Mouse (Mus musculus) midbrain, postnatal 0 days (tissue): ENCODE measurements at regions not wholly inside any gene's neighbourhood (a gene's known extent, or its start where the extent isn't known, plus 50 kb on each side); places are given as distances from the start of the nearest gene placed in this dataset.

Experiments
- ATAC-seq: fragments of 200-750 bp; cut with Nextera tagmentation; 2 replicates; pipeline ENCODE4 v1.8.0; 2017; ENCODE audit warnings: moderate number of reproducible peaks, mild to moderate bottlenecking, moderate TSS enrichment, moderate library complexity; ENCODE audit not compliant: low FRiP score
- DNase-seq: peaks from one replicate; pipeline ENCODE4 v3.0.0-alpha.2; 2015; ENCODE audit warnings: low spot score
- H3K27ac ChIP-seq: fragments of 300-500 bp; sonication (generic); 2 replicates; pipeline ENCODE4 v1.5.1; 2014; ENCODE audit warnings: low read depth, mild to moderate bottlenecking, low read length, mixed read lengths
- H3K27me3 ChIP-seq: fragments of 300-500 bp; sonication (generic); 2 replicates; pipeline ENCODE4 v1.6.1; 2014; ENCODE audit warnings: low read length, control low read depth, mixed read lengths; ENCODE audit not compliant: insufficient read depth
- H3K36me3 ChIP-seq: fragments of 300-500 bp; sonication (generic); 2 replicates; pipeline ENCODE4 v1.6.1; 2014; ENCODE audit warnings: low read length, control low read depth, mixed read lengths; ENCODE audit not compliant: insufficient read depth
- H3K4me1 ChIP-seq: fragments of 300-500 bp; sonication (generic); 2 replicates; pipeline ENCODE4 v1.6.1; 2014; ENCODE audit warnings: mild to moderate bottlenecking, control low read depth, antibody characterized with exemption, low read length, mixed read lengths; ENCODE audit not compliant: insufficient read depth
- H3K4me2 ChIP-seq: fragments of 300-500 bp; sonication (generic); 2 replicates; pipeline ENCODE4 v1.6.1; 2014; ENCODE audit warnings: low read depth, mild to moderate bottlenecking, low read length, mixed read lengths; ENCODE audit not compliant: poor library complexity, severe bottlenecking
- H3K4me3 ChIP-seq: fragments of 300-500 bp; sonication (generic); 2 replicates; pipeline ENCODE4 v1.5.1; 2014; ENCODE audit warnings: low read depth, mild to moderate bottlenecking, low read length, moderate library complexity
- H3K9ac ChIP-seq: fragments of 300-500 bp; sonication (generic); replicated peaks from 2 replicates; pipeline ENCODE4 v1.6.1; 2014; ENCODE audit warnings: mild to moderate bottlenecking, low read length, moderate library complexity, mixed read lengths; ENCODE audit not compliant: poor library complexity, severe bottlenecking
- H3K9me3 ChIP-seq: fragments of 300-500 bp; sonication (generic); 2 replicates; pipeline ENCODE4 v1.6.1; 2016; ENCODE audit warnings: low read length, control low read depth
- CTCF ChIP-seq: IDR thresholded peaks from 2 replicates; pipeline ENCODE4 v1.5.1; 2016; ENCODE audit warnings: antibody characterized with exemption, mild to moderate bottlenecking
- WGBS: fragments of 180-500 bp; shearing (Covaris S2); extraction: QIAGEN DNeasy Blood & Tissue Kit; methylation state at CpG from one replicate; pipeline ENCODE4 v1.1.7; 2014; 5-methylcytosine and 5-hydroxymethylcytosine counted together

- Histone ChIP-seq H3K4me2 (no peak overlapping the region), H3K27ac (no peak overlapping the region), H3K36me3 (no peaks in the 10 kb centered on the region), H3K9me3 (no peaks in the 10 kb centered on the region), H3K27me3 (no peaks in the 10 kb centered on the region), H3K9ac (no peak overlapping the region), H3K4me1 (peaks cover 2% of the 10 kb centered on the region; the same call in 1 of the 2 replicates), H3K4me3 (no peak overlapping the region)
- TF ChIP-seq CTCF: no peak
- no peak for DNase-seq
- no peak for ATAC-seq
- 95% methylated on average over 2 of the region's 2 CpGs for WGBS
Measured at GRCm38 (mm10) chr3:61849317-61849716, 483.6 kb upstream of the B430305J03Rik start.

- 35% methylated on average over 3 of the region's 3 CpGs for WGBS
- H3K4me1 ChIP-seq: peaks cover 2% of the 10 kb centered on the region; the same call in 1 of the 2 replicates
- H3K4me3 ChIP-seq: no peak overlapping the region
- no peak overlapping the region for H3K4me2 ChIP-seq
- H3K36me3 ChIP-seq: no peaks in the 10 kb centered on the region
- peak; percentile 84 for ATAC-seq
- peak overlapping the region; percentile 48 for H3K27ac ChIP-seq
- no peak for TF ChIP-seq CTCF
- DNase-seq: peak; percentile 72
- no peaks in the 10 kb centered on the region for H3K9me3 ChIP-seq
- H3K27me3 ChIP-seq: no peaks in the 10 kb centered on the region
- no peak overlapping the region for H3K9ac ChIP-seq
Measured at GRCm38 (mm10) chr3:61846703-61847102, 481.0 kb upstream of the B430305J03Rik start.

- H3K9ac ChIP-seq: no peak overlapping the region
- H3K27ac ChIP-seq: no peak overlapping the region
- ATAC-seq (no peak), DNase-seq (peak; percentile 30)
- H3K4me1 ChIP-seq: no peaks in the 10 kb centered on the region
- TF ChIP-seq CTCF: peak; percentile 65
- no peaks in the 10 kb centered on the region for H3K27me3 ChIP-seq
- WGBS: 59% methylated on average over 3 of the region's 3 CpGs
- no peak overlapping the region for H3K4me3 ChIP-seq
- H3K36me3 ChIP-seq: no peaks in the 10 kb centered on the region
- no peak overlapping the region for H3K4me2 ChIP-seq
- H3K9me3 ChIP-seq: no peaks in the 10 kb centered on the region
Measured at GRCm38 (mm10) chr3:61839355-61840009, 473.7 kb upstream of the B430305J03Rik start.

- H3K27me3 ChIP-seq: no peaks in the 10 kb centered on the region
- no peak for TF ChIP-seq CTCF
- H3K9me3 ChIP-seq: no peaks in the 10 kb centered on the region
- no peak overlapping the region for H3K4me3 ChIP-seq
- no peak overlapping the region for H3K4me2 ChIP-seq
- no peaks in the 10 kb centered on the region for H3K4me1 ChIP-seq
- H3K27ac ChIP-seq: no peak overlapping the region
- H3K9ac ChIP-seq: no peak overlapping the region
- H3K36me3 ChIP-seq: no peaks in the 10 kb centered on the region
- no peak for ATAC-seq
- no peak for DNase-seq
Measured at GRCm38 (mm10) chr3:61816807-61817206, 451.1 kb upstream of the B430305J03Rik start.

GRCm38 (mm10) chr3:61796021-61796420 is 430.3 kb upstream of the B430305J03Rik start:
- H3K4me3 ChIP-seq: no peak overlapping the region
- DNase-seq: no peak
- no peak for ATAC-seq
- no peak overlapping the region for H3K9ac ChIP-seq
- no peak overlapping the region for H3K27ac ChIP-seq
- no peaks in the 10 kb centered on the region for H3K27me3 ChIP-seq
- no peaks in the 10 kb centered on the region for H3K36me3 ChIP-seq
- WGBS: 87% methylated on average over 2 of the region's 2 CpGs
- H3K9me3 ChIP-seq: no peaks in the 10 kb centered on the region
- H3K4me1 ChIP-seq: no peaks in the 10 kb centered on the region
- no peak for TF ChIP-seq CTCF
- H3K4me2 ChIP-seq: no peak overlapping the region

- no peak for TF ChIP-seq CTCF
- Histone ChIP-seq H3K27me3 (no peaks in the 10 kb centered on the region), H3K9ac (no peak overlapping the region), H3K36me3 (no peaks in the 10 kb centered on the region), H3K4me1 (no peaks in the 10 kb centered on the region), H3K4me2 (no peak overlapping the region), H3K4me3 (no peak overlapping the region), H3K27ac (no peak overlapping the region), H3K9me3 (no peaks in the 10 kb centered on the region)
- ATAC-seq: no peak
- no peak for DNase-seq
- WGBS: 77% methylated on average over 4 of the region's 4 CpGs
Measured at GRCm38 (mm10) chr3:61790674-61791073, 424.9 kb upstream of the B430305J03Rik start.
